Mouse (Mus musculus) spleen, postnatal 36 days (tissue): ENCODE data around the gene Blmh.
"Not testable (repeated sequence)": the region's sequence is repeated elsewhere in the genome, so short reads cannot be mapped to it uniquely, and the experiment has no call there.

Experiments
- DNase-seq, 2 experiments: peaks; one replicate each; pipeline ENCODE4 v3.0.0; 2022; ENCODE audit warnings: low spot score in 2 of 2, mixed read lengths in 1 of 2

Blmh gene

GRCm38 (mm10) chr11:76916539-76917229 lies 7.9 kb upstream of the Blmh start:
- no peak for DNase-seq

GRCm38 (mm10) chr11:76917230-76917548 lies 7.4 kb upstream of the Blmh start:
- no peak for DNase-seq

DNA sequence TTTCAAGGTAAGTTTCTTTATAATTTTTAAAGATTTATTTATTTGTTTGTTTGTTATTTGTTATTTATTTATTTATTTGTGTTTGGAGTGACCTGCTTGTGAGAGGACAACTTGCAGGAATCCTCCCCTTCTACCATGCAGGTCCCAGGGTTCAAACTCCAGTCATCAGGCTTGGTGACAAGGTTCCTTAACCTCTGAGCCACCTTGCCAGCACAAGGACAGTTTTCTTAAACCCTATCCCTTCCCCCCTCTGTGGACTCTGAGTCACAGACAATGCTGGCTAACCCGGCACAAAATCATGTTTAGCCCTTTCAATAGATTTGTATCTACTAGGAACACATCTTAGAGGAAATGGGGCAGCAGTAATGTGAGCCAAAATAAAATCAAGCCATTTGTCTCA lies 4.0 kb upstream of the Blmh start:
- DNase-seq = no peak

DNA sequence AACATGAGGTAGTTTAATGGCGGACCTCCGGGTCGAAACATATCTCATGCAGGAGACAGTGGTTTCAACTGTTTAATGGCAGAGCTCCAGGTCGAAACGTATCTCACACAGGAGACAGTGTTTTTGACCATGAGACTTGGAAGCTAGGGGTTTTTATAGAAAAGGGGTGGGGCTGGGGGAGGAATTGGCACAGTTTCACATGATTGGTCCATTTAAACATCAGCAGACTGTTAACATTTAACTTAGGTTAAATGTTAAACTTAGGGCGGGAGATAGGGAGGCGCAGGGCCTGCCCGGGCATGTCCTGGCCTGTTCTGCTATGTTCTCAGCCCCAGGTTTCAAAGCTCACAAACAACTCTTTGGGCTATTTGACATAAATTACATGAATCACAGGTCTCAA lies 4.0 kb downstream of the Blmh start:
- DNase-seq = not testable (repeated sequence)

DNA sequence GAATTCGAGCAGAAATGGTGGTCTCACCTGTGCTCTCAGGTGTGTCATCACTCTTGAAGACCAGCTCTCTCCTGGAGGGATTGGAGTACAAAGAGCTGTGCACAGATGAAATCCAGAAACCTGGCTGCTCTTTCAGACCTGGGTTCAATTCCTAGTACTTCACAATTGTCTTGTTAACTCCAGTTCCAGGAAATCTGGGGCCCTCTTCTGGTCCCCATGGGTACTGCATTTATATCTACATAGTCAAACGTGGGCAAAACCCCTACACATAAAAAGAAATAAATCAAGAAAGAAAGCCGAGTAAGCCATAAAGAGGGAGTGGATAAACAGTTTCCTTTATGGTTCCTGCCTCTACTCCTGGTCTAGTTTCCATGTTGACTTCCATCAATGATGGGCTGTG lies 8.6 kb downstream of the Blmh start:
- DNase-seq = no peak

DNA sequence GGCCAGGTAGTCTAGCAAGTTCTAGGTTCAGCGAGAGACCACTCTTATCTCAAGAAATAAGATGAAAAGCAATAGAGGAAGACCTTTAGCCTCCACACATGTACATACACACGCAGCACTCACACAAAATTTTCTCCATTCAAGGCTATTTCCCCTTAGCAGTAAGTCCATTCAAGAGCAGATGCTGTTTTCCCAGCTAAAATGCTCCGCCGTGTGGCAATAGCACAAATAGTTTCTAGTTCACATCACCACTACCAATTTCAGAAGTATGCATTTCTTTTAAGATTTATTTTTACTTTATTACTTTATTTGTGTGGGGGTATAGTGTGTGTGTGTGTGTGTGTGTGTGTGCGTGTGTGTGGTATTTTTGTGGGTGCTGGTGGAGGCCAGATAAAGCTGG lies 12.0 kb downstream of the Blmh start:
- DNase-seq = no peak

- no peak for DNase-seq
Measured at GRCm38 (mm10) chr11:76944839-76945238, 20.2 kb downstream of the Blmh start.

- DNase-seq = peak; percentile 88 to 90
Measured at GRCm38 (mm10) chr11:76945386-76946202, 21.0 kb downstream of the Blmh start.

DNA sequence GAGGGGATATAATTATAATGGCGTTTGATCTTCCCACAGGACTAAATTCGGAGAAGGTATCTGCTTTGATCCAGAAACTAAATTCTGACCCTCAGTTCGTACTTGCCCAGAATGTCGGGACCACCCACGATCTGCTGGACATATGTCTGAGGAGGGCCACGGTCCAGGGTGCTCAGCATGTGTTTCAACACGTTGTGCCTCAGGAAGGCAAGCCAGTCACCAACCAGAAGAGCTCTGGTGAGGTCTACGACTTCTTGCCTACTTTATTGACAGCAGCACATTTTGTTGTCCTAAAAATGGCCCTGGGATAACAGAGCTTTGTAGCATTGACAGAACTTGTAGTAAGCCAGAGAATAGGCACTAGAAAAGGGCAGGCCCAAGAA lies 21.6 kb downstream of the Blmh start:
- DNase-seq = no peak

DNA sequence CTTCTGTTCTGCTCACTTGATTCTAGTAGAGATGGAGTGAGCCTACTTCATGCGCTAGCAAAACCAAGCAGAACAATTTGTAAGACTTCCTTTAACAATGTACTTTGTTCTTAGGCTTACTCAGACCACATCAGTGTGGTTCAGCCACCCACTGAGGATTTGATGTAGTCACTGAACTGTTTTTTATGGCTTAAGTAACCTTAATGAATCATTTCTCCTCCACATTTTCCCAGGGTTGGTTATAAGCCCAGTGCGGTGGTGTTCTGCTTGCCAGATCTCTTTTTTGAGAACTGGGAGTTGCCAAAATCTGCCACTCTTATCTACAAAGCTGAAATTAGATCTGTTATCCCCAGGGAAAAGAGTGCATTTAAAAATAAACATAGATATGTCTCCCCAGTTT lies 28.9 kb downstream of the Blmh start:
- no peak for DNase-seq

- DNase-seq = no peak
Measured at GRCm38 (mm10) chr11:76965703-76966102, 41.1 kb downstream of the Blmh start.

DNA sequence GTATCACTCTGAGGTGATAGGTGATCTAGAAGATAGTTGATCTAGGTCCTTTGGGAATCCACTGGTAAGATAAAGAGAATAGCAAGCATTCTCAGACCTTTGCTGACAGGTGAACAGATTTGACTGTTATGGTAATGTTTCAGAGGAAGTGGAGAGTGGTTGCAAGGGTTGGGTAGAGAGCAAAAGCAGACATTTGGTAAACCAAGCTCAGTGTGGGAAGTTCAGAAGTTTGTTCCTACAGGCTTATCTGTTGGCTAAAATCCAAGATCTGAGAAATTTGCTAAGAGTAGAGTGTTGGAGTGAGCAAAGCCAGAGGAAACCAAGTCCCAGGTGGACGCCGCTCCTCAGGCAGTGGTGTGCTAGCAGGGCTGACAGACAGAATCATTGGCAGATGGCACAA lies 45.7 kb downstream of the Blmh start:
- no peak for DNase-seq

- DNase-seq = no peak
Measured at GRCm38 (mm10) chr11:76974680-76975319, 50.2 kb downstream of the Blmh start.

- DNase-seq = no peak
Measured at GRCm38 (mm10) chr11:76981570-76982141, 57.0 kb downstream of the Blmh start.

- DNase-seq = no peak
Measured at GRCm38 (mm10) chr11:76982415-76982814, 57.8 kb downstream of the Blmh start.

DNA sequence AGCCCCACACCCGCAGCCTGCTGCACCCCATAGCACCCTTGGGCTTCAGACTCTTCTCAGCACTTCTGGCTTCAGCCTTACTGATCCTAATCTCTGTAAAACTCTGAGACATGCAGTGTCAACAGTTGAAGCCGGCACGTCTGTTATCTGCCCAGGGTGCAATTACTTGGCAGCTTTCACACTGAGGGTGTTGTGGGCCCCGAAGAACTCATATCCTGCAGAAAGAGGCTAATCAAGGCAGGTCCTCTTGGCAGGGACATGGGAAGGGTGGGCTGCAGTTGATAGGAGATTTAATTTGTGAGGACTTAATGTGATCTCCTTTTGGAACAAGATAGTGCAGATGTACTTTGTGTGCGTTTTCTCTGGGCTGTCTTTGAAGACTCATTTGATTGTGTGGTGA lies 59.0 kb downstream of the Blmh start:
- no peak for DNase-seq

DNA sequence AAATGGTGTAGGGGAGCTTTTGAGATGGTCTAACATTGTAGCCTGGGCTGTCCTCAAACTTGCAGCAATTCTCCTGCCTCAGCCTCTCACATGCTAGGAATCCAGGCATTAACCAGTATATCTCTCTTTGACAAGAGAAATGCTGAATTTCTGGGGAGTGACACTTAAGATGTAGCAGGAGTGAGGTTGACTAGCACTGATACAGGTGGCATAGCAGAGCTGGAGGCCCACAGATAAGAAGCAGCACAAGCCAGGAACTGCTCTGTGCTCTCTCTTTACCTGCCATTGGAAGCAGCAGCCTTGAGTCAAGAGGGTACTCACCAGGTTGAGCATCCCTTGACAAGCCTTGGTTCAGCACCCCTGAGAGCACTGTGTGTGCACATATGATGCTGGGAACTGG lies 59.6 kb downstream of the Blmh start:
- DNase-seq = no peak

GRCm38 (mm10) chr11:76990839-76991238 lies 66.2 kb downstream of the Blmh start:
- DNase-seq = no peak

GRCm38 (mm10) chr11:76992886-76993285 lies 68.3 kb downstream of the Blmh start:
- DNase-seq = peak; percentile 85 to 86

DNA sequence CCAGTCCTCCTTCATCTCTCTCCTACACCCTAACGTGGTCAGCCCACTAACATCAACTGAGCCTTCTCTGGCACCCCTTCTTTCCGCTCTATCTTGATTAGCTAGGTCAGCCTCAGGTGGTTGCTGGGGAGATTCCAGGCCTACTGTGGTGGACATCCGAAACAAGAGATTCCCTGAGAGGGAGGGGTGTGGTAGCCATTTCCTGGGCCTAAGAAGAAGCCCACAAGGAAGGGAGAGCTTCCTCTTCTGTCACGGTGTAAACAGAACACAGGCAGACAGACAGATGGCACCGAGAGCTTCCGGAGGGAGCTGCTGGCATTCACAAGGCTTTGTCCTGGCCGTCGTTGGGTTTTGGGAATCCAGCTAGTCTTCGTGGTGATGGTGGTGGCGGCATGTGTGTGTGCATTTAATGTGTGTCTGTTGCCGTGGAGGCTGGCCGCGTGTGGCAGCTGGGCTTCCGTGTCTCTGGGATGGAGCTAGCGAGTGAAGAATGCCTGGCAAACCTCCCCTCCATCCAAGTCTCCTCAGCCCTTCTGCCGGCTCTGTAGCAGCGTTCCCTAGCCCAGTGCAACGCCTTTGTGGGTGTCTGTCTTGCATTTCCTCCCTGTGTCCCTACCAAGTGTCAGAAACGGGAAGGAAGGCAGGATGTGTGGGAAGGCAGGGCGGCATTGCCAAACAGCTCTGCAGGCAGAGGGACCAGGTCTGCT lies 71.5 kb downstream of the Blmh start:
- DNase-seq = no peak

DNA sequence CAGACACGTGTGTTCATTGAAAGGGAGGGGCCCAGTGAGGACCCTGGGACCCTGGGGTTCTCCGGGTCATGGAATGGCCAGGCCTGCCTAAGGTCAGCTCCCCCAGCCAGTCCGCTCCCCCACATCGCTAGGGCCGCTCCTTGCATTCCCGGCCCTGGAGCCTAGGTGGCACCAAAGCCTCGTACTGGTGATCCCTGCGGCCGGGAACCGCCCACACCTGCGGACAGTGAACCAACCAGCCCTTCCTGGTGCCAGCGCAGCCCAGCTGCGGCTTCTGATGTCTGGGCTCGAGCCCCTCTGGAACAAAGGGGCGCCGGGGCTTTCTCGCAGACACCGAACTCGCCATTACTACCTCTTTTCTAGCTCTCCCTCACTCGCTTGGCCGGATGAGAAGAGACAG lies 72.7 kb downstream of the Blmh start:
- DNase-seq = peak; percentile 62 to 65
